Mouse (Mus musculus) lung, embryonic 14.5 days (tissue): ENCODE data around the gene Bpgm. TPM values are rescaled to one million over a fixed set of nuclear protein-coding genes. Genes with fewer than 3 reads are reported as not detected.

Experiments used
- ATAC-seq: fragments of 200-750 bp; cut with Nextera tagmentation; 2 replicates; pipeline ENCODE4 v1.8.0; 2017; ENCODE audit warnings: mild to moderate bottlenecking, moderate TSS enrichment, moderate library complexity; ENCODE audit not compliant: insufficient read depth
- DNase-seq: peaks from one replicate; pipeline ENCODE4 v3.0.0-alpha.2; 2015
- H3K27ac ChIP-seq: fragments of 300-500 bp; sonication (generic); 2 replicates; pipeline ENCODE4 v1.5.1; 2014; ENCODE audit warnings: low read depth, mild to moderate bottlenecking, moderate library complexity
- H3K27me3 ChIP-seq: fragments of 300-500 bp; sonication (generic); 2 replicates; pipeline ENCODE4 v1.6.1; 2014; ENCODE audit warnings: low read length, control low read depth; ENCODE audit not compliant: insufficient read depth
- H3K36me3 ChIP-seq: fragments of 300-500 bp; sonication (generic); 2 replicates; pipeline ENCODE4 v1.6.1; 2014; ENCODE audit warnings: control low read depth; ENCODE audit not compliant: insufficient read depth
- H3K4me1 ChIP-seq: fragments of 300-500 bp; sonication (generic); 2 replicates; pipeline ENCODE4 v1.6.1; 2014; ENCODE audit warnings: antibody characterized with exemption, control low read depth; ENCODE audit not compliant: insufficient read depth
- H3K4me2 ChIP-seq: fragments of 300-500 bp; sonication (generic); 2 replicates; pipeline ENCODE4 v1.6.1; 2014; ENCODE audit warnings: mild to moderate bottlenecking
- H3K4me3 ChIP-seq: fragments of 300-500 bp; sonication (generic); 2 replicates; pipeline ENCODE4 v1.5.1; 2014; ENCODE audit warnings: low read depth, low read length
- H3K9ac ChIP-seq: fragments of 300-500 bp; sonication (generic); 2 replicates; pipeline ENCODE4 v1.6.1; 2014
- H3K9me3 ChIP-seq: fragments of 300-500 bp; sonication (generic); 2 replicates; pipeline ENCODE4 v1.6.1; 2016; ENCODE audit warnings: low read depth, low read length, control low read depth
- CTCF ChIP-seq: IDR thresholded peaks from 2 replicates; pipeline ENCODE4 v1.5.1; 2016; ENCODE audit warnings: antibody characterized with exemption, low read depth
- WGBS: fragments of 180-500 bp; shearing (Covaris S2); extraction: QIAGEN DNeasy Blood & Tissue Kit; methylation state at CpG from one replicate; pipeline ENCODE4 v1.1.7; 2014; 5-methylcytosine and 5-hydroxymethylcytosine counted together
- polyA plus RNA-seq: library from polyadenylated mRNA; unstranded; fragments of >200 nt; fragmentation: Nextera tagmentation; extraction: Ambion mirVana; gene quantifications from 2 replicates; pipeline ENCODE4 v1.2.1, GENCODE M21; 2014

Bpgm gene
- polyA plus RNA-seq, 1 experiment from 2014 or later: 52.6 TPM

GRCm38 (mm10) chr6:34483390-34483789, 7.4 kb downstream of the Bpgm start:
- no peaks in the 10 kb centered on the region for H3K9me3 ChIP-seq
- no peaks in the 10 kb centered on the region for H3K27me3 ChIP-seq
- ATAC-seq (no peak), DNase-seq (no peak)
- H3K9ac ChIP-seq: no peak overlapping the region
- H3K4me3 ChIP-seq: no peak overlapping the region
- no peak overlapping the region for H3K4me2 ChIP-seq
- H3K4me1 ChIP-seq: peaks cover 24% of the 10 kb centered on the region
- peaks cover 10% of the 10 kb centered on the region; the same call in 1 of the 2 replicates for H3K36me3 ChIP-seq
- no peak overlapping the region for H3K27ac ChIP-seq
- 78% methylated on average over 5 of the region's 5 CpGs for WGBS
- TF ChIP-seq CTCF: 0 out of 2 replicates have a peak, but pooled peaks have one; percentile 7

GRCm38 (mm10) chr6:34483811-34484210, 7.8 kb downstream of the Bpgm start:
- Histone ChIP-seq H3K4me3 (no peak overlapping the region), H3K4me1 (peaks cover 21% of the 10 kb centered on the region), H3K9me3 (no peaks in the 10 kb centered on the region), H3K4me2 (no peak overlapping the region), H3K27ac (no peak overlapping the region), H3K9ac (no peak overlapping the region), H3K36me3 (peaks cover 13% of the 10 kb centered on the region; the same call in 1 of the 2 replicates), H3K27me3 (no peaks in the 10 kb centered on the region)
- TF ChIP-seq CTCF: no peak
- ATAC-seq: no peak
- WGBS: 92% methylated on average over 7 of the region's 7 CpGs
- DNase-seq: no peak

- H3K9ac ChIP-seq: no peak overlapping the region
- no peak overlapping the region for H3K4me3 ChIP-seq
These were observed 10.1 kb downstream of the Bpgm start for GRCm38 (mm10) chr6:34486071-34486626.

GRCm38 (mm10) chr6:34493327-34494095, 17.5 kb downstream of the Bpgm start:
- H3K9ac ChIP-seq: no peak overlapping the region
- H3K27ac ChIP-seq: no peak overlapping the region
- no peak overlapping the region for H3K4me2 ChIP-seq
- no peaks in the 10 kb centered on the region for H3K9me3 ChIP-seq
- peaks cover 4% of the 10 kb centered on the region; the same call in 1 of the 2 replicates for H3K4me1 ChIP-seq
- H3K36me3 ChIP-seq: peaks cover 11% of the 10 kb centered on the region; the same call in 1 of the 2 replicates
- WGBS: 79% methylated on average over 21 of the region's 21 CpGs
- H3K4me3 ChIP-seq: no peak overlapping the region
- no peak for DNase-seq
- ATAC-seq: no peak
- TF ChIP-seq CTCF: no peak
- H3K27me3 ChIP-seq: no peaks in the 10 kb centered on the region

More at GRCm38 (mm10) chr6:34486071-34486626, 10.1 kb downstream of the Bpgm start:
- Histone ChIP-seq H3K36me3 (peaks cover 21% of the 10 kb centered on the region; the same call in 1 of the 2 replicates), H3K4me2 (no peak overlapping the region), H3K27ac (no peak overlapping the region), H3K27me3 (no peaks in the 10 kb centered on the region), H3K9me3 (no peaks in the 10 kb centered on the region), H3K4me1 (peaks cover 3% of the 10 kb centered on the region; the same call in 1 of the 2 replicates)
- TF ChIP-seq CTCF: no peak
- no peak for DNase-seq
- ATAC-seq: no peak
- WGBS: 57% methylated on average over 14 of the region's 14 CpGs

GRCm38 (mm10) chr6:34495140-34495551, 19.1 kb downstream of the Bpgm start:
- Histone ChIP-seq H3K27ac (peak overlapping the region; percentile 44), H3K36me3 (0 out of 2 replicates have a peak, but pooled peaks cover 5% of the 10 kb centered on the region), H3K4me2 (peak overlapping the region; percentile 20; the same call in 1 of the 2 replicates), H3K9ac (no peak overlapping the region), H3K4me3 (no peak overlapping the region), H3K27me3 (no peaks in the 10 kb centered on the region), H3K9me3 (no peaks in the 10 kb centered on the region), H3K4me1 (peaks cover 4% of the 10 kb centered on the region; the same call in 1 of the 2 replicates)
- ATAC-seq (peak; percentile 75), DNase-seq (peak; percentile 38)
- TF ChIP-seq CTCF: no peak
- 29% methylated on average over 7 of the region's 7 CpGs for WGBS

- ATAC-seq (no peak), DNase-seq (no peak)
- Histone ChIP-seq H3K9me3 (no peaks in the 10 kb centered on the region), H3K4me1 (peaks cover 4% of the 10 kb centered on the region; the same call in 1 of the 2 replicates), H3K36me3 (no peaks in the 10 kb centered on the region), H3K27ac (no peak overlapping the region; the same call in 1 of the 2 replicates), H3K27me3 (no peaks in the 10 kb centered on the region), H3K4me3 (no peak overlapping the region), H3K9ac (no peak overlapping the region), H3K4me2 (no peak overlapping the region)
- no peak for TF ChIP-seq CTCF
- 67% methylated on average over 5 of the region's 5 CpGs for WGBS
These were observed 22.1 kb downstream of the Bpgm start for GRCm38 (mm10) chr6:34497991-34498625.

- Histone ChIP-seq H3K4me3 (no peak overlapping the region), H3K36me3 (no peaks in the 10 kb centered on the region), H3K27ac (no peak overlapping the region), H3K4me2 (no peak overlapping the region), H3K9ac (no peak overlapping the region), H3K4me1 (no peaks in the 10 kb centered on the region), H3K27me3 (no peaks in the 10 kb centered on the region), H3K9me3 (no peaks in the 10 kb centered on the region)
- 78% methylated on average over 7 of the region's 7 CpGs for WGBS
- ATAC-seq (no peak), DNase-seq (no peak)
- no peak for TF ChIP-seq CTCF
These were observed 26.3 kb downstream of the Bpgm start for GRCm38 (mm10) chr6:34502291-34502690.
